Mouse (Mus musculus) splenic B cell, adult 2 months (primary cell): ENCODE results near the gene Tln1.

ENCODE experiments used
- DNase-seq: peaks from one replicate; pipeline ENCODE4 v3.0.0-alpha.2; 2011; ENCODE audit warnings: low read depth, low spot score
- H3K27me3 ChIP-seq: 2 replicates; pipeline ENCODE4 v1.6.1; 2012; ENCODE audit warnings: mild to moderate bottlenecking, low read length, moderate library complexity, mixed read lengths; ENCODE audit not compliant: control insufficient read depth, poor library complexity, insufficient read depth, severe bottlenecking
- H3K36me3 ChIP-seq: 2 replicates; pipeline ENCODE4 v1.6.1; 2012; ENCODE audit warnings: mild to moderate bottlenecking, low read length, moderate library complexity, mixed read lengths; ENCODE audit not compliant: control insufficient read depth, poor library complexity, insufficient read depth, severe bottlenecking

Tln1 gene

GRCm38 (mm10) chr4:43511675-43512454, 50.6 kb downstream of the Tln1 start:
- no peak for DNase-seq
- Histone ChIP-seq H3K36me3 (no peaks in the 10 kb centered on the region), H3K27me3 (no peaks in the 10 kb centered on the region)

DNA sequence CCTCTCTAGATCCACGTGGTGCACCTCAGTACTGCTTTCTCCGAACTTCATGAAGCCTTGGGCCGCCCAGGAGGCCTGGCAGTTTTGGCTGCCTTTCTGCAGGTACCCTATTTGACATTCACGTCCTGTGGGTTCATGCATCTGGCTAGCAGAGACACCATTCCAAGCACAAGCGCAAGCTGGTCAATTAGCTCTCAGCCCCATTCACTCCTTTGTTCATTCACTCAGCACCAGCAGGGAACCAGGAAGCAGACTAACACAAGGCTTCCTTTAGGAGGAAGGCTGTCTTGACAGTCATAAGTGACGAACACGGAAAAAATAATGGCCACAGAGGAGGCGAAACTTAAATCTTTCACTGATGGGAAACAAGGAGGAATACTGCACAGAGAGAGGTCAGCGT, 53.4 kb downstream of the Tln1 start:
- Histone ChIP-seq H3K27me3 (no peaks in the 10 kb centered on the region), H3K36me3 (no peaks in the 10 kb centered on the region)
- DNase-seq = no peak

DNA sequence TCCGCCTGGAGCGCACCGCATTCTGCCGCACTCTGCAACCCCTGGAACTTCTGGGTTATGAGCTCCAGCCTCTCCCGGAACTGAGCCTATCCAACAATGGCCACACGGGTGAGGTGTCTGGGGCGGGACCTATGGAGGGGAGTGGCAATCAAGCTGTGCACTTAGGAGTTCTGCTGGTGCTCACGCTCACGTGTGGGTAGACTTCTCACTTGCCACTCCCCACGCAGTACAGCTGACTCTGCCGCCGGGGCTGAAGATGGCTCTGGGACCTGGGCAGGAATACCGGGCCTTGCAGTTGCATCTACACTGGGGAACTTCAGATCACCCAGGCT, 53.9 kb downstream of the Tln1 start:
- no peaks in the 10 kb centered on the region for H3K36me3 ChIP-seq
- no peaks in the 10 kb centered on the region for H3K27me3 ChIP-seq
- peak; percentile 75 for DNase-seq

GRCm38 (mm10) chr4:43507938-43508665, 54.4 kb downstream of the Tln1 start:
- no peak for DNase-seq
- no peaks in the 10 kb centered on the region for H3K27me3 ChIP-seq
- H3K36me3 ChIP-seq = no peaks in the 10 kb centered on the region

- Histone ChIP-seq H3K27me3 (no peaks in the 10 kb centered on the region), H3K36me3 (no peaks in the 10 kb centered on the region)
- DNase-seq = no peak
These were observed 55.8 kb downstream of the Tln1 start, which contains the start of gene Car9 for GRCm38 (mm10) chr4:43506536-43507185. Gene Car9 (plus strand): TSS chr4:43506966.

GRCm38 (mm10) chr4:43506074-43506473, 56.4 kb downstream of the Tln1 start:
- no peak for DNase-seq
- no peaks in the 10 kb centered on the region for H3K27me3 ChIP-seq
- no peaks in the 10 kb centered on the region for H3K36me3 ChIP-seq

DNA sequence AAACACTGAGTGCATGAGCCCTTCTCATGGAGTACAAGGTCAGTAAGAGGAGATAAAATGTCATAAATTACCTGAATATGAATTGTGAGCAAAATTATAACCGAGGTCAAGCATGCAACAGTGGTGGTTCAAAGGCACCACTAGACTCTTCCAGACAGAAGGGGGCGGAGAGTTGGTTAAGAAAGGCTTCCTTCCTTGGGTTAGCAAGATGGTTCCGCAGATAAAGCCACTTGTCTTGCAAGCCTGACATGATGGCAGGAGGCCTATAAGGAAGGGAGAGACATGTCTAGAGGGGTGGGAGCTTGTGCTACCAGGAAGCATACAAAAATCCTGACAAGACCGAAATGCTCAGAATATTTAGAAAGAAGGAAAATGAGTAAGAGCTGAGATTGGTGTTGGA, 58.2 kb downstream of the Tln1 start:
- no peaks in the 10 kb centered on the region for H3K36me3 ChIP-seq
- H3K27me3 ChIP-seq = no peaks in the 10 kb centered on the region
- DNase-seq = no peak

GRCm38 (mm10) chr4:43503506-43503905, 59.0 kb downstream of the Tln1 start:
- Histone ChIP-seq H3K27me3 (no peaks in the 10 kb centered on the region), H3K36me3 (no peaks in the 10 kb centered on the region)
- no peak for DNase-seq

DNA sequence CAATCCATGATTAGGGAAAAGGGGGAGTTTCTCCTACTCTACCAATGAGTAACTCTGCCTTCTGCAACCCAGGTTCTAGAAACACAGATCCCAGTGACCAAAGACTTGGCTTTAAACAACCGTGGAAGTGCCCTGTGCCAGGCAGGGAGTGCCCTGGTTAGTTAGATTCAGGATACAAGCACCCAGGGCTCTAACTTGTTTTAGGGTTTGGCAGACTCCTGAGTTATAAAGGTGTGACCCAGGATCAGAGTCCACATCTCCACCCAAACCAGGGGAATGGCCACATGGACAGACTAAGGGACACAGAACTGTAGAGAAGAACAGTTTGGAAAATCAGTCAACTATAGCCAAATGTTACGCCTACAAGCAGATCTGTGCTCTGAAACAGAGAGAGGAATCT, 59.5 kb downstream of the Tln1 start:
- H3K27me3 ChIP-seq = no peaks in the 10 kb centered on the region
- no peak for DNase-seq
- H3K36me3 ChIP-seq = no peaks in the 10 kb centered on the region

- peak; percentile 64 for DNase-seq
- no peaks in the 10 kb centered on the region for H3K27me3 ChIP-seq
These were observed 62.8 kb downstream of the Tln1 start, which contains the start of gene Arhgef39 for GRCm38 (mm10) chr4:43499407-43500333. Gene Arhgef39 (minus strand): TSS chr4:43499695.

DNA sequence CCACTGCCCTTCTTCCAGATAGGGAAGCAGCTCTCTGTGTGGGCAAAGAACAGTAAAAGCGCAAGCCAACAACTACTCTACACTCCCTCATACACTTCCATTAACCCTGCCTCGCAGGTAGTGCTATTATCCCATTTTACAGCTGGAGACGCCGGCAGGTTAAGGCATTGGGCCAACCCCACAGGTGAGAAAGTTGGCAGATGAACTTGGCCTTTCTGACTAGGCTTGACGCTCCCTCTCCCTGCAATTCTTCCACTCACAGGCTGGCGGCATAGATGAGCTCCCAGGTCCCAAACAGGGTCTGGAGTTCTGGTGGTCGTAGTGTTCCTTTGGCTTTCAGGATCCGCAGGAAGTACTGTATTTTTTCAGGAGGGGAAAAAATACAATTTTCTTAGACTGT, 63.5 kb downstream of the Tln1 start:
- peak; percentile 45 for DNase-seq
- Histone ChIP-seq H3K36me3 (no peaks in the 10 kb centered on the region), H3K27me3 (no peaks in the 10 kb centered on the region)

More at GRCm38 (mm10) chr4:43499407-43500333, 62.8 kb downstream of the Tln1 start, which contains the start of gene Arhgef39:
- H3K36me3 ChIP-seq = no peaks in the 10 kb centered on the region

DNA sequence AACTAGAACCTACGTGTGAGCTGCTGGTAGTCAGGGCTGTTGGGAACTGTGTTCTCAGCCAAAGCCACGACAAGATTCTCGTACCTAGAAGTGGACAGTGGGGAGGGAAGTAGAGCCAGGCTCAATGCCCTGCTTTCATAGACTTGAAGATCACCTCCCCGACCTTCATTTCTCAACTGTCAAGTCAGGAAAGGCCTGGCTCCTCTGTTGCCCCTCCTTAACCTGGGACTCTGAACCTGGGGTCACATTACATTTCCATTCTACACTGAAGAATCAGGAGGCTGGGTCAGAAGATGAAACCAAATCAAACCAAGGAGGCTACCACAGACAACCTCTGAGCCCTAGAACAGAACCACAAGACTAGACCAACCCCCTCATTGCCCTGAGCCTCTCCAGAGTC, 64.5 kb downstream of the Tln1 start:
- no peaks in the 10 kb centered on the region for H3K27me3 ChIP-seq
- no peaks in the 10 kb centered on the region for H3K36me3 ChIP-seq
- DNase-seq = no peak

DNA sequence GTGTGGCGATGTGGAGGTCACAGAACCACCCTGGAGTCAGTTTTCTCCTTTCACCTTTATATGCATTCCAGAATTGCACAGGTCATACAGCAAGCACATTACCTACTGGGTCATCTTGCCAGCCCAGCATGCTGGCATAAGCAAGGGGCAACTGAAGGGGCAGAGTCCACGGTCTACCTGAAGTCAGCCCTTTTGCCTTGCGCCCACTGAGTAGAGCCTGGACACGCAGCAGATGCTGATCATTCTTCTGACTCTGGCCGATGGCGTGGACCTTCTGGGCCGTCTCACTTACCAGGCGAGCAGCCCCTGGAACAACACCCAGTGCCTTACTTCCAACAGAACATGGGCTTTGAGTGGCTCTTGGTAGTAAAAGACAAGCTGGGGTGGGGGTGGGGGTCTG, 65.1 kb downstream of the Tln1 start:
- Histone ChIP-seq H3K36me3 (no peaks in the 10 kb centered on the region), H3K27me3 (no peaks in the 10 kb centered on the region)
- no peak for DNase-seq

DNA sequence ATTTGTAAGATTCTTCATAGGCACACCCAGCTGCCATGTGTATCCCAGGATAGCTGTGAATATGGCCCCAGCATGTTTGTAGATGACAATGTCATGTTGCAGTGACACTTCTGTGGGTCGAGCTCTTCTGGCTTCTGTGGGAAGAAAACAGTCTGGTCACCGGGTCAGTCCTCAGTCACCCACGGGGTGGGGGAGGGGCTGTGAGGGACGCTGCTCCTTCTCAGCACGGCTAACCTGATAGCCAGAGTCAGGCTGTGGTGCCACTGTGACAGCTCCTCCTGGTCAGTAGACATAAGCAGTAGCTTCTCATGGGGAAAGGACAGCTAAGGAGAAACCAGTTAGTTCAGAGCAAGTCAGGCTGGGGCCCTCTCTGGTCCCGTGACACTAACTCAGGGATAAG, 65.9 kb downstream of the Tln1 start:
- Histone ChIP-seq H3K36me3 (no peaks in the 10 kb centered on the region), H3K27me3 (no peaks in the 10 kb centered on the region)
- no peak for DNase-seq
